ENCODE assay signal across 7 mouse cellular contexts in the genomic region with DNA sequence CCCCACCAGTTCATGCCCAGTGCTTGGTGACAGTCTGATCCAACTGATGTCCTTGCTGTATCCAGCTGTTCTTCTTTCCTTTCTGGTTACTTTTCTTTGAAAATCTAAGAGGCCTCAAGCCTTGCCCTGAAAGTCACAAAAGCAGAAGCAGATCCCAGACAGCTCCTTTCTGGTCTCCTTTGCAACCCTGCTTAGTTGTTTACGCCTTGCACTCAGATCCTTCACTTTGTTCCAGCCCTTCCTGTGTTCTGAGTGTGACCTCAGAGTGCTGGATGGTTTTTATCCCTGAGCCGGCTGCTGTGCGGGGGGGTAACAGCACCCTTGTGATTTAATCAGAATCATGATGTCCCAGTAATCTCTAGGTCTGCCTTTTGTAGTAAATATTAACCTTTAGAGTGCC.
A peak's percentile ranks its signal among the peaks of the same experiment; 100 is the strongest.
DNase-seq lines count a peak whose midpoint lies in the region; ATAC-seq and TF ChIP-seq lines count a peak whose summit lies in the region.

No protein-coding gene starts in this region.

- no peak for TF ChIP-seq POLR2A in cerebellum, adult 2 months (IDR thresholded peaks at IDR 0.05; ENCODE audit: borderline replicate concordance, insufficient read depth, low read length)

- no peak for DNase-seq in neural tube, embryonic 10.5 days (ENCODE audit: extremely low spot score, low spot score)
- no peak for DNase-seq in limb, embryonic 10.5 days (ENCODE audit: low spot score)
- no peak for DNase-seq in right cerebral cortex, adult 2 months (ENCODE audit: low spot score in 2 of 2)
- no peak for DNase-seq in layer of hippocampus, adult 9-11 months
- DNase-seq in cerebellum, adult 2 months, result no peak

- no peak overlapping the region for H3K9ac ChIP-seq in neural tube, embryonic 13.5 days
- no peak overlapping the region for H3K9ac ChIP-seq in heart, embryonic 16.5 days (ENCODE audit: low read length)

- peaks cover 38% of the 10 kb centered on the region for H3K4me1 ChIP-seq in neural tube, embryonic 13.5 days (replicated peaks)
- H3K4me1 ChIP-seq in heart, embryonic 16.5 days (ENCODE audit: control insufficient read depth, insufficient read depth, low read length), result no peaks in the 10 kb centered on the region
- H3K4me1 ChIP-seq in limb, embryonic 10.5 days, result peaks cover 90% of the 10 kb centered on the region
- no peaks in the 10 kb centered on the region for H3K4me1 ChIP-seq in cerebellum, adult 2 months (ENCODE audit: control insufficient read depth, insufficient read depth, low read length)

- H3K4me2 ChIP-seq in neural tube, embryonic 13.5 days, result no peak overlapping the region
- H3K4me2 ChIP-seq in heart, embryonic 16.5 days (ENCODE audit: low read depth, low read length), result no peak overlapping the region

- no peaks in the 10 kb centered on the region for H3K27me3 ChIP-seq in neural tube, embryonic 13.5 days
- H3K27me3 ChIP-seq in heart, embryonic 16.5 days (ENCODE audit: control insufficient read depth, insufficient read depth, low read length), result no peaks in the 10 kb centered on the region
- H3K27me3 ChIP-seq in limb, embryonic 10.5 days (ENCODE audit: low read depth, poor library complexity, severe bottlenecking), result no peaks in the 10 kb centered on the region
- no peaks in the 10 kb centered on the region; the same call in 1 of the 2 replicates for H3K27me3 ChIP-seq in cerebellum, adult 2 months (ENCODE audit: control insufficient read depth, insufficient read depth, low read length)

- ATAC-seq in neural tube, embryonic 13.5 days (ENCODE audit: low read depth), result no peak
- 0 out of 2 replicates have a peak, but pooled peaks have one; percentile 32 for ATAC-seq in heart, embryonic 16.5 days (replicated peaks; ENCODE audit: extremely low read depth, insufficient read depth, low FRiP score)

- H3K9me3 ChIP-seq in neural tube, embryonic 13.5 days, result no peaks in the 10 kb centered on the region
- no peaks in the 10 kb centered on the region for H3K9me3 ChIP-seq in heart, embryonic 16.5 days (replicated peaks; ENCODE audit: control insufficient read depth, low read length)
- H3K9me3 ChIP-seq in limb, embryonic 10.5 days (replicated peaks), result no peaks in the 10 kb centered on the region

- no peak overlapping the region for H3K4me3 ChIP-seq in neural tube, embryonic 13.5 days
- H3K4me3 ChIP-seq in heart, embryonic 16.5 days (ENCODE audit: low read length), result no peak overlapping the region
- H3K4me3 ChIP-seq in limb, embryonic 10.5 days, result no peak overlapping the region
- no peak overlapping the region for H3K4me3 ChIP-seq in cerebellum, adult 2 months (replicated peaks; ENCODE audit: insufficient read depth, low read depth, low read length)

- H3K36me3 ChIP-seq in neural tube, embryonic 13.5 days, result no peaks in the 10 kb centered on the region
- H3K36me3 ChIP-seq in heart, embryonic 16.5 days (ENCODE audit: control insufficient read depth, insufficient read depth), result no peaks in the 10 kb centered on the region
- no peaks in the 10 kb centered on the region for H3K36me3 ChIP-seq in limb, embryonic 10.5 days

- no peak for TF ChIP-seq CTCF in cerebellum, adult 2 months (IDR thresholded peaks at IDR 0.05; ENCODE audit: borderline replicate concordance, insufficient read depth, low read depth, low read length)

- WGBS in neural tube, embryonic 13.5 days, result 41% methylated on average over 3 of the region's 3 CpGs
- 43% methylated on average over 3 of the region's 3 CpGs for whole genome bisulfite sequencing in heart, embryonic 16.5 days
- WGBS in limb, embryonic 10.5 days, result 11% methylated on average over 3 of the region's 3 CpGs
- WGBS in cerebellum, adult 2 months, result 78% methylated on average over 3 of the region's 3 CpGs

- H3K27ac ChIP-seq in neural tube, embryonic 13.5 days (replicated peaks), result 0 out of 2 replicates have a peak overlapping the region, but pooled peaks have one; percentile 46
- H3K27ac ChIP-seq in heart, embryonic 16.5 days (ENCODE audit: low read length), result peak overlapping the region; percentile 50; the same call in 1 of the 2 replicates
- peak overlapping the region; percentile 89 for H3K27ac ChIP-seq in limb, embryonic 10.5 days
- H3K27ac ChIP-seq in cerebellum, adult 2 months (ENCODE audit: insufficient read depth, low read length), result no peak overlapping the region
